Mouse (Mus musculus) lung, adult 2 months (tissue): Measurements from ENCODE around the gene Prpf6.

Experiments used
- CTCF ChIP-seq: fragments of 200-500 bp; IDR thresholded peaks from 2 replicates; pipeline ENCODE4 v1.5.1; 2011; ENCODE audit warnings: mild to moderate bottlenecking, low read length, control low read depth; ENCODE audit not compliant: insufficient read depth
- POLR2A ChIP-seq: fragments of 200-500 bp; IDR thresholded peaks from 2 replicates; pipeline ENCODE4 v1.6.1; 2011; ENCODE audit warnings: low read depth, mild to moderate bottlenecking, control low read depth, low read length, borderline replicate concordance; ENCODE audit errors: extremely low read depth

DNA sequence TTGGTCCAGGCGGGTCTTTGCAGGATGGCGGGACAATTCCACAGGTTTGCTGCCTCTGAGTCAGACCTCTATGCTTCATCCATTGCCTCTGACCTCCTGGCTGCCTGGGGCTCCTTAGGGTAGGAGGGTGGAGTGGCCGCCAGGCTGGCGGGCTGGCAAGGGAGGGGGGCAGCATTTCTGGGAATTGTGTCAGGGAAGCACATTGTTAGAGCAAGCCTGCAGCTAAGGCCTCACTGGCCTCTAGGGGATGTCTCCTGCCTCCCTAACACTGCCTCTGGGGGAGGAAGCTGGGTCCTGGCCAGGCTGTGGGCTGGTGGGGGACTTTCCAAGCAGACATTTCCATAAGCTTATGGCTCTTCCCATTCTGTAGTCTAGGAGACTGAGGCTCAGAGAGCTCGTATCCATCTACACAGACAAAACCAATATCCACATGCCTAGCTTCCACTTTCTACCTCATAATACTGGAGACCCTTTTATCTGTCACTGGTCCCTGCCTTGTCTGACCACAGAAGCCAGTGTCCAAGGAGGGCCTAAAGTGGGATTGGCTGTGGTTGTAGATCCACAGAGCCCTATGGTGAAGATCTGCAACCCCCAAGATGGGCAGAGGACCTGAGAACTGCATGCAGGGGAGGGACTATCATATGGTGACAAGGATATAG is 85.6 kb downstream of the Prpf6 start:
- peak; percentile 17; the same call in 1 of the 2 replicates for TF ChIP-seq POLR2A
- TF ChIP-seq CTCF: peak; percentile 54
